Mouse (Mus musculus) olfactory bulb, adult 2 months (tissue): Measurements from ENCODE around the gene Oca2.

Source experiments
- CTCF ChIP-seq: fragments of 200-500 bp; IDR thresholded peaks from 2 replicates; pipeline ENCODE4 v1.5.1; 2012; ENCODE audit warnings: low read depth, mild to moderate bottlenecking, low read length, moderate library complexity; ENCODE audit not compliant: insufficient read depth
- POLR2A ChIP-seq: fragments of 200-500 bp; IDR thresholded peaks from 2 replicates; pipeline ENCODE4 v1.6.1; 2012; ENCODE audit warnings: mild to moderate bottlenecking, low read depth, low read length, moderate library complexity; ENCODE audit not compliant: insufficient read depth

GRCm38 (mm10) chr7:56499767-56500166 lies 260.2 kb downstream of the Oca2 start:
- TF ChIP-seq POLR2A (no peak), CTCF (no peak)
